ENCODE assay signal across 13 mouse cellular contexts in the genomic region with DNA sequence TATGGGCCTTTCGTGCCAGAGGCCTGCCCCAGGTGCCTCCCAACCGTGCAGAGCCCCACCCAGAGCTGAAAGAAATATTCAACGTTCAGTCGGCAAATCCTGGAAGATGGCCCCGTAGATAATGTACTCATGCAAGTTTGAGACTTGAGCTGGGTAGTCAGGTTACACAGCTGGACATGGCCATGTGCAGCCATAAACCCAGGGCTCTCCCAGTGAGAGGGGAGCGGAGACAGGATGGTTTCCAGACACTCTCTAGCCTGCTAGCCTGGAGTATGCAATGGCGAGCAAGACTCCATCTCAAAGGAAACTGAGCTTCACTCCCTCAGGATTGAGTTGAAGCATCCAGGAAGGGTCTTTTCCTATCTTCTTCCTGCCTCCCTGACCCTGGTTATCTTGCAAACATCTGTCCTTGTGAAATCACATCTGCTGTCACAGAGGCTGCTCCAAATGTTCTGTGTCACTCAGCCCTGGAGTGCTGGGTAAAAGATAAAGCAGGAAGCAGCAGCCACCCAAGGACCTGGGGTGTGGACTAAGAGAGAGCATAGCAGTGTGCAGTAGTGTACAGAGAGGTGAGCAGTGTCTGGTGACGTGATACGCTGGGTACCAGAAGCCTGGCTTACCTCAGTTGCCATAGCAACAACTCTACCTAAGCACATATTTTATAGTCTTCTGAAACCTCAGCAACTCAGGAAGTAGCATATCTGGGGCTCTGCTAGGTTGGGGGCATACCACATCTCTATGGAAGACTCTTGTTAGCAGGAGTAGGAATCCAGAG. TPM values are rescaled to one million over a fixed set of nuclear protein-coding genes. Genes with fewer than 3 reads are reported as not detected.
DNase-seq lines count a peak whose midpoint lies in the region; ATAC-seq and TF ChIP-seq lines count a peak whose summit lies in the region.
"Had no signal": no experiment of that assay in that cellular context is flagged by ENCODE, and none has a peak within 500 bp of the region (broad histone marks: within the 10 kb centered on the region; RNA-seq: fewer than 3 reads in every experiment).

No protein-coding gene starts in this region.

- H3K27me3 ChIP-seq in forebrain, embryonic 15.5 days: peaks cover 30% of the 10 kb centered on the region
- peaks cover 44% of the 10 kb centered on the region for H3K27me3 ChIP-seq in forebrain, embryonic 10.5 days (ENCODE audit: poor library complexity, severe bottlenecking)
- H3K27me3 ChIP-seq in liver, embryonic 13.5 days: peaks cover 38% of the 10 kb centered on the region
- no peaks in the 10 kb centered on the region for H3K27me3 ChIP-seq in kidney, adult 2 months (replicated peaks; ENCODE audit: control insufficient read depth, insufficient read depth, low read length)

- no peak overlapping the region for H3K9ac ChIP-seq in forebrain, embryonic 15.5 days (replicated peaks)
- no peak overlapping the region for H3K9ac ChIP-seq in liver, embryonic 13.5 days

- H3K4me1 ChIP-seq in forebrain, embryonic 15.5 days: peaks cover 13% of the 10 kb centered on the region
- H3K4me1 ChIP-seq in forebrain, embryonic 10.5 days: peaks cover 57% of the 10 kb centered on the region
- H3K4me1 ChIP-seq in liver, embryonic 13.5 days (replicated peaks): peaks cover 70% of the 10 kb centered on the region
- no peaks in the 10 kb centered on the region; the same call in none of the 2 replicates for H3K4me1 ChIP-seq in kidney, adult 2 months (ENCODE audit: control insufficient read depth, insufficient read depth, low read length)

- TF ChIP-seq POLR2A in kidney, adult 2 months (IDR thresholded peaks at IDR 0.05; ENCODE audit: low read depth, low read length): no peak

- no peak for TF ChIP-seq CTCF in kidney, adult 2 months (conservative IDR thresholded peaks at IDR 0.05; ENCODE audit: insufficient read depth, insufficient read length, low read depth, low read length)

- no peak overlapping the region for H3K4me3 ChIP-seq in forebrain, embryonic 15.5 days
- no peak overlapping the region for H3K4me3 ChIP-seq in forebrain, embryonic 10.5 days
- no peak overlapping the region for H3K4me3 ChIP-seq in liver, embryonic 13.5 days (replicated peaks)
- no peak overlapping the region for H3K4me3 ChIP-seq in kidney, adult 2 months (ENCODE audit: insufficient read depth, low read depth, low read length)
- H3K4me3 ChIP-seq: erythroblast, embryonic 14.5 days had no signal

- peak; percentile 59 for ATAC-seq in forebrain, embryonic 15.5 days (replicated peaks)
- ATAC-seq in liver, embryonic 13.5 days (ENCODE audit: low read depth): peak; percentile 58

- no peak overlapping the region for H3K27ac ChIP-seq in forebrain, embryonic 15.5 days (replicated peaks)
- H3K27ac ChIP-seq in forebrain, embryonic 10.5 days: no peak overlapping the region
- no peak overlapping the region for H3K27ac ChIP-seq in liver, embryonic 13.5 days
- H3K27ac ChIP-seq in kidney, adult 2 months (ENCODE audit: insufficient read depth, low read depth, low read length): no peak overlapping the region; the same call in 1 of the 2 replicates

- H3K9me3 ChIP-seq in forebrain, embryonic 15.5 days: no peaks in the 10 kb centered on the region
- no peaks in the 10 kb centered on the region for H3K9me3 ChIP-seq in forebrain, embryonic 10.5 days
- H3K9me3 ChIP-seq in liver, embryonic 13.5 days (replicated peaks): no peaks in the 10 kb centered on the region

- WGBS in forebrain, embryonic 15.5 days: 75% methylated on average over 9 of the region's 9 CpGs
- WGBS in forebrain, embryonic 10.5 days: 78% methylated on average over 9 of the region's 9 CpGs
- WGBS in liver, embryonic 13.5 days (ENCODE audit: insufficient replicate concordance): 45% methylated on average over 9 of the region's 9 CpGs
- WGBS in kidney, adult 2 months: 49% methylated on average over 9 of the region's 9 CpGs

- H3K36me3 ChIP-seq in forebrain, embryonic 15.5 days: peaks cover 12% of the 10 kb centered on the region; the same call in 1 of the 2 replicates
- H3K36me3 ChIP-seq in forebrain, embryonic 10.5 days (replicated peaks): peaks cover 19% of the 10 kb centered on the region
- H3K36me3 ChIP-seq in liver, embryonic 13.5 days: peaks cover 26% of the 10 kb centered on the region
- no peaks in the 10 kb centered on the region for H3K36me3 ChIP-seq in kidney, adult 2 months (ENCODE audit: control insufficient read depth, insufficient read depth, low read length)

- DNase-seq in forebrain, embryonic 10.5 days (ENCODE audit: extremely low spot score, low spot score): no peak
- peak; percentile 42 for DNase-seq in thymus, postnatal 0 days (ENCODE audit: low spot score)
- DNase-seq in thymus, postnatal 4 days: no peak
- no peak for DNase-seq in liver, embryonic 13.5 days
- DNase-seq in testis, postnatal 10 days (ENCODE audit: low spot score): no peak
- DNase-seq in embryo, embryonic 11 days: no peak
- no peak for DNase-seq in kidney, adult 2 months
- DNase-seq: kidney, adult 11 months; layer of hippocampus, postnatal 36 days; lung, postnatal 14 days had no signal

- H3K4me2 ChIP-seq in forebrain, embryonic 15.5 days (replicated peaks): no peak overlapping the region
- H3K4me2 ChIP-seq in liver, embryonic 13.5 days: no peak overlapping the region

RNA-seq across cellular contexts. Expression of a gene that starts 2.5 kb away (rescaled TPM):
- 0.11 TPM in 1 of 2 replicates, not detected in the other for polyA plus RNA-seq in forebrain, embryonic 15.5 days (2015; fragmentation: Nextera tagmentation; extraction: Ambion mirVana)
- polyA plus RNA-seq in forebrain, embryonic 10.5 days (2016; fragmentation: Nextera tagmentation; extraction: Ambion mirVana): 0.31 and 0.42 TPM in 2 replicates
- 0.09 TPM in 1 of 2 replicates, not detected in the other for polyA plus RNA-seq in thymus, postnatal 0 days (2015; fragmentation: Nextera tagmentation; extraction: Ambion mirVana)
- 0.13 TPM in 1 of 2 replicates, not detected in the other for polyA plus RNA-seq in liver, embryonic 13.5 days (2015; fragmentation: Nextera tagmentation; extraction: Ambion mirVana)
- 4.2 and 4.4 TPM in 2 replicates for polyA plus RNA-seq in kidney, adult 2 months (2012; rRNA removed)
- polyA plus RNA-seq: erythroblast, embryonic 14.5 days; stomach, embryonic 14.5 days had no signal

RNA-seq across cellular contexts. Expression of a gene that starts 6.9 kb away (rescaled TPM):
- polyA plus RNA-seq in forebrain, embryonic 15.5 days (2015; fragmentation: Nextera tagmentation; extraction: Ambion mirVana): 4.5 and 8.5 TPM in 2 replicates
- 7.3 and 9.8 TPM in 2 replicates for polyA plus RNA-seq in forebrain, embryonic 10.5 days (2016; fragmentation: Nextera tagmentation; extraction: Ambion mirVana)
- 30.0 and 32.9 TPM in 2 replicates for polyA plus RNA-seq in thymus, postnatal 0 days (2015; fragmentation: Nextera tagmentation; extraction: Ambion mirVana)
- polyA plus RNA-seq in liver, embryonic 13.5 days (2015; fragmentation: Nextera tagmentation; extraction: Ambion mirVana): 2.8 and 3.4 TPM in 2 replicates
- 61.1 and 77.6 TPM in 2 replicates for polyA plus RNA-seq in kidney, adult 2 months (2012; rRNA removed)

RNA-seq across cellular contexts. Expression of a gene that starts 19.0 kb away (rescaled TPM):
- 6.9 and 7.8 TPM in 2 replicates for polyA plus RNA-seq in forebrain, embryonic 15.5 days (2015; fragmentation: Nextera tagmentation; extraction: Ambion mirVana)
- 11.7 and 14.0 TPM in 2 replicates for polyA plus RNA-seq in forebrain, embryonic 10.5 days (2016; fragmentation: Nextera tagmentation; extraction: Ambion mirVana)
- 16.7 and 20.8 TPM in 2 replicates for polyA plus RNA-seq in thymus, postnatal 0 days (2015; fragmentation: Nextera tagmentation; extraction: Ambion mirVana)
- polyA plus RNA-seq in liver, embryonic 13.5 days (2015; fragmentation: Nextera tagmentation; extraction: Ambion mirVana): 3.4 and 4.1 TPM in 2 replicates
- polyA plus RNA-seq in kidney, adult 2 months (2012; rRNA removed): 12.2 and 19.8 TPM in 2 replicates

RNA-seq across cellular contexts. Expression of a gene that starts 19.1 kb away (rescaled TPM):
- polyA plus RNA-seq in forebrain, embryonic 15.5 days (2015; fragmentation: Nextera tagmentation; extraction: Ambion mirVana): 21.4 and 22.1 TPM in 2 replicates
- 29.0 and 33.4 TPM in 2 replicates for polyA plus RNA-seq in forebrain, embryonic 10.5 days (2016; fragmentation: Nextera tagmentation; extraction: Ambion mirVana)
- polyA plus RNA-seq in thymus, postnatal 0 days (2015; fragmentation: Nextera tagmentation; extraction: Ambion mirVana): 201 and 205 TPM in 2 replicates
- polyA plus RNA-seq in liver, embryonic 13.5 days (2015; fragmentation: Nextera tagmentation; extraction: Ambion mirVana): 24.8 and 32.0 TPM in 2 replicates
- polyA plus RNA-seq in kidney, adult 2 months (2012; rRNA removed): 39.4 and 45.5 TPM in 2 replicates

RNA-seq across cellular contexts. Expression of a gene that starts 19.2 kb away (rescaled TPM):
- polyA plus RNA-seq in forebrain, embryonic 15.5 days (2015; fragmentation: Nextera tagmentation; extraction: Ambion mirVana): 0.22 TPM in 1 of 2 replicates, not detected in the other
- 0.09 and 0.26 TPM in 2 replicates for polyA plus RNA-seq in forebrain, embryonic 10.5 days (2016; fragmentation: Nextera tagmentation; extraction: Ambion mirVana)
- polyA plus RNA-seq in thymus, postnatal 0 days (2015; fragmentation: Nextera tagmentation; extraction: Ambion mirVana): 0.05 and 0.14 TPM in 2 replicates
- polyA plus RNA-seq in liver, embryonic 13.5 days (2015; fragmentation: Nextera tagmentation; extraction: Ambion mirVana): 0.08 TPM in 1 of 2 replicates, not detected in the other
- polyA plus RNA-seq in kidney, adult 2 months (2012; rRNA removed): 0.20 and 0.41 TPM in 2 replicates
- polyA plus RNA-seq: erythroblast, embryonic 14.5 days had no signal
